Mouse (Mus musculus) heart, embryonic 14.5 days (tissue): ENCODE results near the gene Zfp579. TPM values are rescaled to one million over a fixed set of nuclear protein-coding genes. Genes with fewer than 3 reads are reported as not detected.

Experiments
- ATAC-seq: fragments of 200-750 bp; cut with Nextera tagmentation; 2 replicates; pipeline ENCODE4 v1.8.0; 2017; ENCODE audit warnings: low read depth, moderate TSS enrichment; ENCODE audit not compliant: insufficient number of reproducible peaks, insufficient read depth, low FRiP score
- H3K27ac ChIP-seq, 2 experiments: fragments of 200-500 bp in 1 of 2; fragments of 300-500 bp in 1 of 2; sonication (generic) in 1 of 2; replicated peaks in 1 of 2; 2 replicates each; pipeline ENCODE4 v1.5.1; 2012 to 2014; ENCODE audit warnings: low read depth in 2 of 2, low read length in 2 of 2, control low read depth in 1 of 2, mild to moderate bottlenecking in 1 of 2, mixed read lengths in 1 of 2; ENCODE audit not compliant: control insufficient read depth in 1 of 2, insufficient read depth in 1 of 2
- H3K27me3 ChIP-seq: fragments of 300-500 bp; sonication (generic); 2 replicates; pipeline ENCODE4 v1.6.1; 2014; ENCODE audit warnings: mild to moderate bottlenecking, low read length, control low read depth; ENCODE audit not compliant: control insufficient read depth, insufficient read depth
- H3K36me3 ChIP-seq: fragments of 300-500 bp; sonication (generic); 2 replicates; pipeline ENCODE4 v1.6.1; 2014; ENCODE audit warnings: mild to moderate bottlenecking, control low read depth, low read length, mixed read lengths; ENCODE audit not compliant: control insufficient read depth, insufficient read depth
- H3K4me1 ChIP-seq, 2 experiments: fragments of 200-500 bp in 1 of 2; fragments of 300-500 bp in 1 of 2; sonication (generic) in 1 of 2; 2 replicates each; pipeline ENCODE4 v1.6.1; 2012 to 2014; ENCODE audit warnings: low read length in 2 of 2, control low read depth in 1 of 2, mixed read lengths in 1 of 2; ENCODE audit not compliant: control insufficient read depth in 2 of 2, insufficient read depth in 2 of 2
- H3K4me2 ChIP-seq: fragments of 300-500 bp; sonication (generic); 2 replicates; pipeline ENCODE4 v1.6.1; 2014; ENCODE audit warnings: mild to moderate bottlenecking, low read length
- H3K4me3 ChIP-seq, 2 experiments: fragments of 200-500 bp in 1 of 2; fragments of 300-500 bp in 1 of 2; sonication (generic) in 1 of 2; 2 replicates each; pipeline ENCODE4 v1.5.1; 2012 to 2014; ENCODE audit warnings: low read length in 2 of 2, mild to moderate bottlenecking in 2 of 2, control low read depth in 1 of 2, low read depth in 1 of 2, moderate library complexity in 1 of 2; ENCODE audit not compliant: control insufficient read depth in 1 of 2, insufficient read depth in 1 of 2
- H3K9ac ChIP-seq: fragments of 300-500 bp; sonication (generic); 2 replicates; pipeline ENCODE4 v1.6.1; 2014; ENCODE audit warnings: mild to moderate bottlenecking, low read length
- H3K9me3 ChIP-seq: fragments of 300-500 bp; sonication (generic); 2 replicates; pipeline ENCODE4 v1.6.1; 2016; ENCODE audit warnings: low read length, control low read depth; ENCODE audit not compliant: control insufficient read depth
- WGBS: fragments of 180-500 bp; shearing (Covaris S2); extraction: QIAGEN DNeasy Blood & Tissue Kit; methylation state at CpG from one replicate; pipeline ENCODE4 v1.1.7; 2014; 5-methylcytosine and 5-hydroxymethylcytosine counted together
- polyA plus RNA-seq: library from polyadenylated mRNA; unstranded; fragments of >200 nt; fragmentation: Nextera tagmentation; extraction: Ambion mirVana; gene quantifications from 2 replicates; pipeline ENCODE4 v1.2.1, GENCODE M21; 2014

The Zfp579 gene
- polyA plus RNA-seq, 1 experiment from 2014 or later, result 33.5 TPM

DNA sequence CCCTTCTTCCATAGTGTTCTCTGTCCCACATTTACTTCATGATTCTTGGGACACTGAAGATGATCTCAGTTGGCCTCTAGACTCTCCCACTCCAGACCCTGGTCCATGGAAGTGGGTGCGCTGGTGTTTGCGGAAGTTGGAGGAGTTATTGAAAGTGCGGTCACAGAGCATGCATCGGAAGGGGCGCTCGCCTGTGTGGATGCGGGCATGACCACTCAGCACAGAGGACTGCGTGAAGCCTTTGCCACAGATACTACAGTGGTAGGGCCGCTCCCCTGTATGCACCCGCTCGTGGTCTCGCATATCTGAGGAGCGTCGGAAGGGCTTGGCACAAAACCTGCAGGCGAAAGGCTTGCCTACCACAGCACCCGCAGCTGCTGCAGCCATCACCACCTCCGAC, 39.7 kb upstream of the Zfp579 start:
- Histone ChIP-seq H3K36me3 (peaks cover 55% of the 10 kb centered on the region), H3K4me1 (peaks cover 2 to 11% of the 10 kb centered on the region in 2 experiments; a peak in 3 of 4 replicates), H3K9ac (no peak overlapping the region), H3K27me3 (no peaks in the 10 kb centered on the region), H3K27ac (no peak overlapping the region), H3K4me3 (no peak overlapping the region), H3K9me3 (peaks cover 18% of the 10 kb centered on the region), H3K4me2 (no peak overlapping the region)
- ATAC-seq, result no peak
- 95% methylated on average over 17 of the region's 17 CpGs for WGBS

DNA sequence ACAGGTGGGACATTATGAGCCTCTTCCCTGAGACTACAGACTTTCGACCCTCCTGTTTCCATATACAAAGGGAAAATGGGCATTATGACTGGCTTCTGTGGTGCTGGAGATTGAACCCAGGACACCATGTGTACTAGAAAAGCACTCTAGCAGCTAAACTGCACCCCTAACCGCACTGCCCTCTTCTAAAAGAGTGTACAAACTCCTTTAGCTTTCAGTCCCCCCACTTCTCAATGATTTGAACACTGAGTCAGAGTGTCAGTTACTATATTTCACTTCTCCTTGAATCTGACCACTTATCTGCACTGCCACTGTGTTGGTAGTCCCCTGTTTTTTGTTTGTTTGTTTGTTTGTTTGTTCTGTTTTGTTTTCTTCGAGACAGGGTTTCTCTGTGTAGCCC, 37.9 kb upstream of the Zfp579 start, which contains the start of gene 4632433K11Rik:
Gene 4632433K11Rik, plus strand, starts transcription at position 301 of the 400 bp plus-strand sequence.
- Histone ChIP-seq H3K27me3 (no peaks in the 10 kb centered on the region), H3K4me1 (peaks cover 2 to 7% of the 10 kb centered on the region in 2 experiments; a peak in 3 of 4 replicates), H3K9ac (no peak within 1 kb of the TSS), H3K9me3 (peaks cover 35% of the 10 kb centered on the region), H3K36me3 (peaks cover 73% of the 10 kb centered on the region), H3K27ac (no peak within 1 kb of the TSS), H3K4me3 (no peak within 1 kb of the TSS), H3K4me2 (no peak within 1 kb of the TSS)
- ATAC-seq, result no peak
- WGBS, result 87% methylated on average over 3 of the region's 3 CpGs

DNA sequence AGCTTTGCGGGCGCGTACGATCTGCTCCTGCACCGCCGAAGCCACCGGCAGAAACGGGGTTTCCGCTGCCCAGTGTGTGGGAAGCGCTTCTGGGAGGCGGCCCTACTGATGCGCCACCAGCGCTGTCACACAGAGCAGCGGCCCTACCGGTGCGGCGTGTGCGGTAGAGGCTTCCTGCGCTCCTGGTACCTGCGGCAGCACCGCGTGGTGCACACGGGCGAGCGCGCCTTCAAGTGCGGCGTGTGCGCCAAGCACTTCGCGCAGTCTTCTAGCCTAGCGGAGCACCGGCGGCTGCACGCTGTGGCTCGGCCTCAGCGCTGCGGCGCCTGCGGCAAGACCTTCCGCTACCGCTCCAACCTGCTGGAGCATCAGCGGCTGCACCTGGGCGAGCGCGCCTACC, 35.5 kb upstream of the Zfp579 start:
- H3K36me3 ChIP-seq, result peaks cover 94% of the 10 kb centered on the region
- no peak overlapping the region for H3K4me3 ChIP-seq
- H3K27ac ChIP-seq, result no peak overlapping the region
- no peak overlapping the region for H3K9ac ChIP-seq
- no peak for ATAC-seq
- peaks cover 35% of the 10 kb centered on the region for H3K9me3 ChIP-seq
- H3K27me3 ChIP-seq, result no peaks in the 10 kb centered on the region
- H3K4me1 ChIP-seq, result no peaks in the 10 kb centered on the region
- no peak overlapping the region for H3K4me2 ChIP-seq
- WGBS, result 82% methylated on average over 45 of the region's 46 CpGs

DNA sequence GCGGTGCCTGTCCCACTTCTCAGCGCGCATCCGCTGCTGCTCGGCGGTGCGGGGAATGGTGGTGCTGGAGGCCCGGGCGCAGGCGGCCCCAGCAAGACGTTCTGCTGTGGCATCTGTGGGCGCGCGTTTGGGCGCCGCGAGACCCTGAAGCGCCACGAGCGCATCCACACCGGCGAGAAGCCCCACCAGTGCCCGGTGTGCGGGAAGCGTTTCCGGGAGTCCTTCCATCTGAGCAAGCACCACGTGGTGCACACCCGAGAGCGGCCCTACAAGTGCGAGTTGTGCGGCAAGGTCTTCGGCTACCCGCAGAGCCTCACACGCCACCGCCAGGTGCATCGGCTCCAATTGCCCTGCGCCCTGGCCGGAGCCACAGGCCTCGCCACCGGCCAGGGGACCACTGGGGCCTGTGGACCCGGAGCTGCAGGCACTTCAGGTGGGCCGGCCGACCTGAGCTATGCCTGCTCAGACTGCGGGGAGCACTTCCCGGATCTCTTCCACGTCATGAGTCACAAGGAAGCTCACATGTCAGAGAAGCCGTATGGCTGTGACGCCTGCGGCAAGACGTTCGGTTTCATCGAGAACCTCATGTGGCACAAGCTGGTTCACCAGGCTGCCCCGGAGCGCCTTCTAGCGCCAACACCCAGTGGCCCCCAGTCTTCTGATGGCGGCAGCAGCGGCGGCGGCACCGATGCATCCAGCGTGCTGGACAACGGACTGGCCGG, 34.8 kb upstream of the Zfp579 start:
- ATAC-seq, result 0 out of 2 replicates have a peak, but pooled peaks have one; percentile 9
- Histone ChIP-seq H3K27me3 (no peaks in the 10 kb centered on the region), H3K36me3 (peaks cover 95% of the 10 kb centered on the region), H3K27ac (no peak overlapping the region), H3K4me2 (no peak overlapping the region), H3K4me1 (no peaks in the 10 kb centered on the region), H3K4me3 (no peak overlapping the region), H3K9ac (no peak overlapping the region), H3K9me3 (peaks cover 35% of the 10 kb centered on the region)
- WGBS, result 81% methylated on average over 63 of the region's 63 CpGs

DNA sequence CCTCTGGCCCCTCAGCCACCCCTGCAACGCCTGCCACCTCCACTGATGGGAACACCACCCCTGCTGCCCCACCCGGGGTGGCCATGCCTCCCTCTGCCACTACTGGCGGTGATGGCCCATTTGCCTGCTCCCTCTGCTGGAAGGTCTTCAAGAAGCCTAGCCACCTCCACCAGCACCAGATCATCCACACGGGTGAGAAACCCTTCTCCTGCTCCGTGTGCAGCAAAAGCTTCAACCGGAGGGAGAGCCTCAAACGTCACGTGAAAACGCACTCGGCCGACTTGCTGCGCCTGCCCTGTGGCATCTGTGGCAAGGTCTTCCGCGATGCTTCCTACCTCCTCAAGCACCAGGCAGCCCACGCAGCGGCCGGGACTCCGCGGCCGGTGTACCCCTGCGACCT, 34.0 kb upstream of the Zfp579 start:
- Histone ChIP-seq H3K4me3 (no peak overlapping the region), H3K27me3 (no peaks in the 10 kb centered on the region), H3K9ac (no peak overlapping the region), H3K36me3 (peaks cover 94% of the 10 kb centered on the region), H3K9me3 (peaks cover 35% of the 10 kb centered on the region), H3K27ac (no peak overlapping the region), H3K4me1 (no peaks in the 10 kb centered on the region), H3K4me2 (no peak overlapping the region)
- ATAC-seq, result no peak
- WGBS, result 90% methylated on average over 21 of the region's 21 CpGs

DNA sequence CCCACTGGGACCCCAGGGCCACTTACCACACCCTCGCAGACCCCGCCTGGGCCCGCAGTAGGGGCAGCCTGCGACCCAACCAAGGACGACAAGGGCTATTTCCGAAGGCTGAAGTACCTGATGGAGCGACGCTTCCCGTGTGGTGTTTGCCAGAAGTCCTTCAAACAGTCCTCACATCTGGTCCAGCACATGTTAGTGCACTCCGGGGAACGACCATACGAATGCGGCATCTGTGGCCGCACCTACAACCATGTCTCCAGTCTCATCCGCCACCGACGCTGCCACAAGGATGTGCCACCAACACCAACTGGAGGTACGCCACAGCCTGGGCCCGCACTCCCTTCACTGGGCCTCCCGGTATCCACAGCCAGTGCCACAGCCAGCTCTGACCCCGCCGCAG, 33.6 kb upstream of the Zfp579 start:
- Histone ChIP-seq H3K9me3 (peaks cover 35% of the 10 kb centered on the region), H3K9ac (no peak overlapping the region), H3K4me1 (no peaks in the 10 kb centered on the region), H3K27ac (no peak overlapping the region), H3K4me3 (no peak overlapping the region), H3K27me3 (no peaks in the 10 kb centered on the region), H3K4me2 (no peak overlapping the region), H3K36me3 (peaks cover 94% of the 10 kb centered on the region)
- ATAC-seq, result no peak
- 90% methylated on average over 22 of the region's 22 CpGs for WGBS

DNA sequence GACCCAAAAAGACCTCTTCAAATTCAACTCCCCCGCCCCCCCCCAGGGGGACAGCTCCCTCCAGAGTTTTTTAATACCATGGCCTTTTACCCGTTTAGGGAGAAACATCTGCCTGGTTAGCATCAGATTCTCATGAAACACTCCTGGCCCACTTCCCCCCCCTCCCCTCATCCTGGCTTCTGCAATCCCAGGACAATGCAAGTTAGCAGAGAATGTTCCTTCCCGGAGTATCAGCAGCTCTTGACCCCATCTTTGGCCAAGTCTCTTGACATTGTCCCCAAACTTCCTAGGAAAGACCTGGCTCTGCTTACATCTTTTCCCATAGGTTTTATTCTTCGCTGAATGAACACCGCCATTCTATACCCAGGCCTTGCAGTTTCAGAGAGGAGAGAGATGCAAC, 25.2 kb upstream of the Zfp579 start:
- Histone ChIP-seq H3K9ac (peak overlapping the region; percentile 97), H3K4me1 (peaks cover 4 to 10% of the 10 kb centered on the region in 2 experiments), H3K9me3 (no peaks in the 10 kb centered on the region), H3K4me2 (peak overlapping the region; percentile 80), H3K36me3 (peaks cover 51% of the 10 kb centered on the region), H3K4me3 (peak overlapping the region; percentile 79 to 86), H3K27ac (peak overlapping the region; percentile 76 to 97; a peak in 3 of 4 replicates), H3K27me3 (no peaks in the 10 kb centered on the region)
- WGBS, result 51% methylated on average over 5 of the region's 5 CpGs
- ATAC-seq, result no peak
